Mouse (Mus musculus) brain, embryonic 14.5 days (tissue): ENCODE results near the gene Dppa5a.

Experiments
- CTCF ChIP-seq: fragments of 200-500 bp; IDR thresholded peaks from 2 replicates; pipeline ENCODE4 v1.5.1; 2012; ENCODE audit warnings: inconsistent platforms, mild to moderate bottlenecking, moderate library complexity, borderline replicate concordance; ENCODE audit not compliant: insufficient read depth, insufficient read length; ENCODE audit errors: extremely low read depth
- POLR2A ChIP-seq: fragments of 200-500 bp; IDR thresholded peaks from 2 replicates; pipeline ENCODE4 v1.6.1; 2012; ENCODE audit warnings: mild to moderate bottlenecking, inconsistent platforms, borderline replicate concordance; ENCODE audit not compliant: poor library complexity, insufficient read depth, insufficient read length, severe bottlenecking; ENCODE audit errors: extremely low read depth

DNA sequence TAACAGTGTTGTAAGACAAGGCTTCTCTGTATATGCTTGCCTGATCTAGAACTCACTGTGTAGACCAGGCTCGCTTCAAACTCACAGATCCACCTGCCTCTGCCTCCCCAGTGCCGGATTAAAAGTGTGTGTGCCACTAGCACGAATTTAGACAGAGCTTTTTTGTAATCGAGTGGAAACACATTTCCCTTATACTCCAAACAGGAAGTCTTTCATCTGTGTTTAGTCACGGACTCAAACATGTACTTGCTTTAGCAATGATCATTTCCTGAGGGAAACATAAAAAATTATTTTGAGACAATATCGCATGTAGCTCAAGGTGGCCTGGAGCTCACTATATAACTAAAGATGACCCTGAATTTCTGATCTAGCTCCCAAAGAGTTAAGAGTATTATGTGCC is 4.6 kb downstream of the Dppa5a start:
- TF ChIP-seq POLR2A (no peak), CTCF (no peak)
